Mouse (Mus musculus) olfactory bulb, adult 2 months (tissue): ENCODE results near the gene Cadm4. TPM values are rescaled to one million over a fixed set of nuclear protein-coding genes. Genes with fewer than 3 reads are reported as not detected.

Experiments used
- H3K27ac ChIP-seq: fragments of 200-500 bp; 2 replicates; pipeline ENCODE4 v1.5.1; 2012; ENCODE audit warnings: low read depth, low read length; ENCODE audit not compliant: insufficient read depth
- H3K4me1 ChIP-seq: fragments of 200-500 bp; 2 replicates; pipeline ENCODE4 v1.6.1; 2012; ENCODE audit warnings: low read length; ENCODE audit not compliant: control insufficient read depth, insufficient read depth
- H3K4me3 ChIP-seq: fragments of 200-500 bp; 2 replicates; pipeline ENCODE4 v1.5.1; 2012; ENCODE audit warnings: mild to moderate bottlenecking, low read depth, low read length, moderate library complexity; ENCODE audit not compliant: insufficient read depth
- CTCF ChIP-seq: fragments of 200-500 bp; IDR thresholded peaks from 2 replicates; pipeline ENCODE4 v1.5.1; 2012; ENCODE audit warnings: low read depth, mild to moderate bottlenecking, low read length, moderate library complexity; ENCODE audit not compliant: insufficient read depth
- POLR2A ChIP-seq: fragments of 200-500 bp; IDR thresholded peaks from 2 replicates; pipeline ENCODE4 v1.6.1; 2012; ENCODE audit warnings: mild to moderate bottlenecking, low read depth, low read length, moderate library complexity; ENCODE audit not compliant: insufficient read depth
- WGBS: fragments of 180-500 bp; shearing (Covaris S2); methylation state at CpG from one replicate; pipeline ENCODE4 v1.1.7; 2018; 5-methylcytosine and 5-hydroxymethylcytosine counted together
- polyA plus RNA-seq: library from polyadenylated mRNA; stranded (reverse); fragments of >200 nt; gene quantifications from 2 replicates; pipeline ENCODE4 v1.2.4, GENCODE M21; 2012; ENCODE audit warnings: low replicate concordance; ENCODE audit not compliant: missing spikeins, insufficient read depth, insufficient read length

The Cadm4 gene
- polyA plus RNA-seq, 1 experiment: not detected

DNA sequence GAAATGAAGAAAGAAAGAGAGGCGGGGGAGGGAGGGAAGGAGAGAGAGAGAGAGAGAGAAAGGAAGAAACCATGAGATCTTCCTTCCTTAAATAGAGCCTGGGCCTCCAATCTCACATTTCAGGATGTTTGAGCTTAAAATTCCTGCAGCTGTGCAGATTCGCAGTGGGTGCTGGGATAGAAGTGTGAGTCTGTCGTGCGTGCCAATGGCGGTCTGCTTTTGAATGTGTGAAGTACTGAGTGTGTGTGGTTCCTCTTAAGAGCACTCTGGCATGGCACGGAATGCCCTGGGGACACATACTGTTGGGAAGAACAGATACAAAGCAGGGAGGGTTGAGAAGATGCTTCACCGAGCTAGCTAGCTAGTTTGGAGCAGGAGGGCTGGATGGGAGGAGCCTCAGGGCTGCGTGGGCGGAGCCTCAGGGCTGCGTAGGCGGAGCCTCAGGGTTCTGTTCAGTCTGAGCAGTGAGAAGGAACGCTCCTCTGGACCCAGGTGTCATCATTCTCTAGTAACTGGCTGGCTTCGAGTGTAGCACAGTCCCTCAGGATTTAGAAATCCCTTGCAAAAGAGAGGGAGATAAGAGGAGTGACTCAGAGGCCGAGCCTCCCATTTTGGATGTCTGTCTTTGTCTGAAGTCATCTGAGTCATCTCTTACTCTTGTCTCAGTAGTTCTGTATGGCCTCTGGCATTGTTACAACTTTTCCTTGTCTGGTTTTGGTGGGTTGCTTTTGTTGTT is 32.9 kb upstream of the Cadm4 start:
- 40% methylated on average over 14 of the region's 14 CpGs for WGBS
- TF ChIP-seq POLR2A (no peak), CTCF (no peak)
- no peak overlapping the region for H3K4me3 ChIP-seq
- H3K27ac ChIP-seq: no peak overlapping the region
- peaks cover 9% of the 10 kb centered on the region for H3K4me1 ChIP-seq

DNA sequence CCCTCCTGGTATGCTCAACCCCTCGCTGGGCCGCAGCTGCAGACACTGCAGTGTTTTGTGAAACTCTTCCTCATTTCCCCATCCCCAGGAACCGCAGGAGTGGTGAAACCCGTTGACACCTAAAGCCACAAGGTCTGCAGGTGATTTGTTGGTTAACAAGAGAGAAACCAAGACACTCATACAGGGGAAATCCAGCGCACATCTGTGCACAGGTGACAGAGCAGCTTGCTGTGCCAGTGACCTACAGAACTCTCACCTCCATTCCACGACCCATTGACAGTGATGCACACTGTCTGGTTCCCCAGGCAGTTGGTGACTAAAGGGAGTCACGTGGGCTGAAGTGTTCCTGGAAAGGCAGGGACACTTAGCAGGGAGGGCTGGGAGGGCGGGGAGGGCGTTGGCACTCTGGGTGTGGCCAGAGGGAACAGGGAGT is 31.2 kb upstream of the Cadm4 start:
- Histone ChIP-seq H3K4me3 (no peak overlapping the region), H3K4me1 (peaks cover 9% of the 10 kb centered on the region), H3K27ac (no peak overlapping the region)
- no peak for TF ChIP-seq POLR2A
- WGBS: 74% methylated on average over 9 of the region's 9 CpGs

DNA sequence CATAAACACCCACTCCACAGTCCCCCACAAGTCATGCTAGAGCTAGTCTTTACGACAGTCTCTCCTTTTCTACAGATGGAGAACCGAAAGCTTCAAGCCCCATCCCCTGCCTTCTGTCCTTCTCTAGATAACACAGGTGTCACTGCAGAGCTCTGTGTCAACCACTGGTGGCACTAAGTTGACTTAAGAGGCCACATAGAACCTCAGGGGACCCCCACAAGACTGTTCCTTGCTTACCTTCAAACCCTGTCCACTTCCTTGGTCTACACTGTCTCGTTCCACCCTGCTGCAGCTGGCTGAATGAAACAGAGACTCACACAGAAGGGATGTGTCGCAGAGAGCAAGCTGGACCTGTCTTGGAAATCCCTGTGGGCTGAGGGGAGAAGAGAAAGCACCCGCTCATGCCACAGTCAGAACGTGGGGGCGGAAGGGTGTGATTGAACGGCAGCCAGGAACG is 29.9 kb upstream of the Cadm4 start, which contains the start of gene Irgc1:
TSS of gene Irgc1 (minus strand) at position 443 of the 457 bp plus-strand sequence.
- WGBS: 57% methylated on average over 9 of the region's 9 CpGs
- H3K4me3 ChIP-seq: no peak within 1 kb of the TSS
- H3K27ac ChIP-seq: no peak within 1 kb of the TSS
- H3K4me1 ChIP-seq: peaks cover 9% of the 10 kb centered on the region
- TF ChIP-seq POLR2A: no peak
- no peak for TF ChIP-seq CTCF

DNA sequence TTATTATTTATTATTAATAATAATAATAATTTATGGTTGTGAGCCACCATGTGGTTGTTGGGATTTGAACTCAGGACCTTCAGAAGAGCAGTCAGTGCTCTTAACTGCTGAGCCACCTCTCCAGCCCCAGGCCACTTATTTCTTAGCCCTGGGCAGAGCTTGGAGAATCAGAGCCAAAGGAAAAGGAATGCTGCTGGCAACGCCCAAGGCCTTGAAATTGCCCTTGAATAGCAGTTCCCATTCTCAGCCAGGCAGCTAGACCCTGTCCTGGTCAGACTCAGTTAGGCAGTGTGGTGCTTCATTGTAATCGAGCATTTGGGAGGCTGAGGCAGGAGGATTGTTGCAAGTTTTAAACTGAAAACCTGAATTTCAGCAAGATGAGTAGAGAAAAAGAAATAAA is 27.6 kb upstream of the Cadm4 start:
- no peak overlapping the region for H3K27ac ChIP-seq
- H3K4me3 ChIP-seq: no peak overlapping the region
- TF ChIP-seq CTCF: no peak
- no peak for TF ChIP-seq POLR2A
- 0 out of 2 replicates have a peak, but pooled peaks cover 4% of the 10 kb centered on the region for H3K4me1 ChIP-seq
- 83% methylated on average over 2 of the region's 2 CpGs for WGBS

DNA sequence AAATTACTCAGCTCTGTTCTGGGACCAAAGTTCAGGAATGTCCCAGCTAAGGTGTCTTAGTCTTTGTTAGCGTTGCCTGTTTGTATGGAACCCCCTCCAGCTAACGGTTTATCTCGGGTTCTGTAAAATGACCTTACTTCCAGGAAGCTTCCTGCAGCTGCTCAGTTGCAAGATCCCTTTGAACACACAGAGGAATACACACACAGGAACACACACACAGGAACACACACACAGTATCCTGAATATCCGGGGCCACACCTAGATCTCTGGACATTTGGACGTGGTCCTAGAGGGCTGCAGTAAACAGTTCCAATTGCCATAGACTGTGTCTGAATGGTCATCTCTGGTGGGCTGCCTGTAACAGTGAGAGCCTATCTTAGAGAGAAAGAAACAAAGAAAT is 26.1 kb upstream of the Cadm4 start:
- H3K4me3 ChIP-seq: no peak overlapping the region
- no peak for TF ChIP-seq POLR2A
- TF ChIP-seq CTCF: no peak
- H3K4me1 ChIP-seq: no peaks in the 10 kb centered on the region
- H3K27ac ChIP-seq: no peak overlapping the region
- 81% methylated on average over 5 of the region's 5 CpGs for WGBS

DNA sequence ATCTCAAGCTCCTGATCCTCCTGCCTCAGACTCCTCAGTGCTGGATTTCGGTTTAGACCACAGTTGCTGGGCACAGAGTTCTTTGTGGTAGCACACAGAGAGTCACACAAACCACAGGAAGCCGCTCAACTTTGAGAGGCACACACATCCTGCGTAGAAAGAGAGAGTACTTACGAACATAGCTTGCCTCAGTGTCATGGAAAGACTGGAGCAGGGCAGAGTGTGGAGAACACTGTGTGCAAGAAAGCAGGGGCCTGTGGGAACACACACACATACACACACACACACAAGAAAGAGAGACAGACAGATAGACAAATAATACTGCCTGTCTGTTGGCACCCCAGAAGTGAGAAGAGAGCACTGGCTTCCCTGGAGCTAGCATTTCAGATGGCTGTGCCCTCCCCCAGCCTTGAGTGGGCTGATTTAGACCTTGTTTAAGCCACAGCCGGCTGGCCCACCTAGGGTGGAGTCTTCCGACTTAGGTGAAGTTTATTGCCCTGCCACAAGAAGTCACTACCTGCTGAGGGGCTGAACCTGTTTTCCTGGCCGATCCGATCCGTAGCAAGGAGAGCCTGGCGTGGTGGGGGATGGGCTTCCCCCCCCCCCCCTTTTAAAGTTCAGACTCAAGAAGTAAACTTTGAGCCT is 24.0 kb upstream of the Cadm4 start:
- Histone ChIP-seq H3K4me1 (peaks cover 6% of the 10 kb centered on the region), H3K4me3 (no peak overlapping the region), H3K27ac (no peak overlapping the region)
- WGBS: 76% methylated on average over 10 of the region's 10 CpGs
- no peak for TF ChIP-seq POLR2A
- no peak for TF ChIP-seq CTCF

DNA sequence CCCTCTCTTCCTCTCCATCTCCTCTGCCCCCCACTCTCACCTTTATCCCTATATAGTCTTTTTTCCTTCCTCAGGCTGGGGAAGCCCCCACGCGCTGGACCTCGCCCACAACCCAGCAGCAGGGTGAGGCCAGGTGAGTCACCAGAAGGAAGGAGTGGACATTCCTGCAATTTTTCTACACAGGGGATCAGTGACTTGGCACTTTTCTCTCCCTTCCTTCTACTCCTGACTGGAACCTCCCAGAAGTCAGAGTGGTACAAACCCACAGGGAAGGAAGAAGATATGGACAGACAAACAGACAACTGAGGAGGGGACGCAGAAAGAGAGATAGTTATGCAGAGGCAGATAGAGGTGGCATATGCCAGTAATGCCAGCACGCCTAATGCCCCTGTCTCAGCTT is 22.4 kb upstream of the Cadm4 start:
- TF ChIP-seq CTCF: no peak
- no peak for TF ChIP-seq POLR2A
- H3K27ac ChIP-seq: no peak overlapping the region
- H3K4me3 ChIP-seq: no peak overlapping the region
- H3K4me1 ChIP-seq: peaks cover 7% of the 10 kb centered on the region
- 90% methylated on average over 5 of the region's 5 CpGs for WGBS

DNA sequence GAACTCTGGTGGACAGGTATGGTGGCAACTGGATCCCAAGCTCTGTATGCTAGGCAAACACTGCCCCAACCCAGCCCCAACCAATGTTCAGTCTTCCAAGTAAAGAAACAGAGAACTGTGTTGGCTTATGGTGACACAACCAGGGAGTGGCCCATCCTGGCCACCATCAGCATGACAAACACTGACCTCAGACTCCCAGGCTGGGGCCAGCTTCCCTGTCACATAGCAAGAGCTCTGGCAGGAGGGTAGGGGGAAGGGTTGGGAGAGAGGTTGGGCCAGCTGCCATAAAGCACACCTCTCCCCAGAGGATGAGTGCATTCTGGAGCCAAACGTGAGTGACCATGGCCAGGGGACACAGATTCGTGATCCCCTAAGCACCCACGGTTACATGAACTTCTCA is 22.0 kb upstream of the Cadm4 start:
- Histone ChIP-seq H3K27ac (no peak overlapping the region), H3K4me3 (no peak overlapping the region), H3K4me1 (peaks cover 7% of the 10 kb centered on the region)
- WGBS: 69% methylated on average over 3 of the region's 3 CpGs
- TF ChIP-seq POLR2A (no peak), CTCF (no peak)

DNA sequence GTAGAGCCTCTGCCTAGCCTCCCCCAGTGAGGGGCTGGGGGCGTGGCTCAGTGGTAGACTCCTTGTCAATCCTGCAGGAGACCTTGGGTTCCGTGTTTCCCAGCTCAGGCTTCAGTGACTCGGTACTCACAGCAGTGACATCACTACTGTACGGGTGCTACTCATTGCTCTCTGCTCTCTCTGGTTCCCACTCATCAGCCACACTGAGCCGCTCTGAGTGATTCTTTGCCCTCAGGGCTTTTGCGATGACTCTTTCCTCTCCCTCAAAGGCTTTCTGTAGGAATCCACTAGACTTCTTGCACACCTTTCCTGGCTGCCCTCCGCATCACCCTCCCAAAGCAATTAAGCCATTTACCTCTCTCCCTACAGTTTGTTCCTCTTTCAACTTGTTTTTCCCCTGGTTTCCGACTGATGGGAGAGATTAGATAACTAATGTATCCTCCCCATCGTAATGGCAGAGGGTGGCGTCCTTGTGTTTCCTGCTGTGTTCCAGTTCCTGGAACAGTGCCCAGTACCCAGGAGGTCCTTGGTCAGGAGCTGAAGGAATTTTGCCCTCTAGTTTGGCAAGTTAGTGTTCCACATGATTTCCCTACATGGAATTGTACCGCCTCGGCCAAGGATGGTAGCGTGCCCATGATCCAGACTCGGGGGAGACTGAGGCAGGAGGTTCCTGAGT is 20.3 kb upstream of the Cadm4 start:
- no peak overlapping the region for H3K4me3 ChIP-seq
- TF ChIP-seq POLR2A (no peak), CTCF (no peak)
- 51% methylated on average over 14 of the region's 14 CpGs for WGBS

More for the DNA sequence above, 20.3 kb upstream of the Cadm4 start:
- Histone ChIP-seq H3K27ac (no peak overlapping the region), H3K4me1 (peaks cover 7% of the 10 kb centered on the region)
